In the genomic region with DNA sequence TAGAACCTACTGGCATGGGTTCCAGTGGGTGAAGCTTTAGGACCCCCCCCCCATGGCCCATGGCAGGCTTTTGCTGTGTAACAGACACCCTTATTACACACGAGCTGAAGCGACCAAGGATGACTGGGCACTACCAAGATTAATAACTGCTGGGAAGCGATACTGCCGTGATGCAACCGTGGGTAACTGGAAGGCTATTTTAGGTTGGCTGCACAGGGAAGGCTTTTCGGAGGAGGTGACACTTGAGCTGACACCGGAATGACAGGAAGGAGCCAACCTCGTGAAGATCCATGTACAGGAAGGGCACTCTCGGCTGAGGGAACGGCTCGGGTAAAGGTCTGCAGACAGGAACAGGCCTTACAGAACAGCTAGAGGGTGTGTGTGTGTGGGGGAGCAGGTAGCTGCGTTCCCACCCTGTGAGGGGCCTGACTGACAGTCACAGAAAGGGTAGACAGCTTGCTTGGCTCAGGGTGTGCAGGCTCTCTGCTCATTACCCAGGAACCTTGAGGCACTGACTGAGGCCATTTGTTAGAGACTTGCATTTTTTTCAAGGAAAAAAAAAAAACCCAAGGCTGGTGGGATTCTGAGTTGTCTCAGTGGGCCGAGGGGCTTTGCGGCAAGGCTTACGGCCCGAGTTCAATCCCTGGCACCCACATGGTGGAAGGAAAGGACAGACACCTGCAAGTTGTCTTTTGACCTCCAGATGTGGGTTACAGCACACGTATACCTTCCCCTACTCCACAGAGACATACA, we compare ENCODE assay signal across 24 mouse cellular contexts. TPM values are rescaled to one million over a fixed set of nuclear protein-coding genes. Genes with fewer than 3 reads are reported as not detected.
DNase-seq lines count a peak whose midpoint lies in the region; ATAC-seq and TF ChIP-seq lines count a peak whose summit lies in the region.
"Had no signal": no experiment of that assay in that cellular context is flagged by ENCODE, and none has a peak within 500 bp of the region (broad histone marks: within the 10 kb centered on the region; RNA-seq: fewer than 3 reads in every experiment).

No protein-coding gene starts in this region.

- no peaks in the 10 kb centered on the region for H3K9me3 ChIP-seq in liver, embryonic 15.5 days (replicated peaks)
- no peaks in the 10 kb centered on the region for H3K9me3 ChIP-seq in liver, embryonic 11.5 days (ENCODE audit: control insufficient read depth, low read length)
- H3K9me3 ChIP-seq: embryonic facial prominence, embryonic 15.5 days; forebrain, embryonic 13.5 days; liver, embryonic 12.5 days; stomach, embryonic 15.5 days had no signal

- no peak overlapping the region for H3ac ChIP-seq in myocyte (ENCODE audit: control insufficient read depth, insufficient read length)

- H3K27me3 ChIP-seq in liver, embryonic 15.5 days: no peaks in the 10 kb centered on the region; the same call in 1 of the 2 replicates
- no peaks in the 10 kb centered on the region for H3K27me3 ChIP-seq in liver, embryonic 11.5 days (replicated peaks; ENCODE audit: control insufficient read depth, insufficient read depth, low read length)
- no peaks in the 10 kb centered on the region for H3K27me3 ChIP-seq in myocyte (ENCODE audit: control insufficient read depth, insufficient read depth, insufficient read length)
- H3K27me3 ChIP-seq: embryonic facial prominence, embryonic 15.5 days; forebrain, embryonic 13.5 days; stomach, embryonic 15.5 days had no signal

- peak; percentile 88 for DNase-seq in gastrocnemius, adult 18-20 months (ENCODE audit: low spot score)
- DNase-seq in gastrocnemius, postnatal 4 days (ENCODE audit: low spot score in 2 of 2): no peak
- no peak for DNase-seq in liver, embryonic 11.5 days (ENCODE audit: low spot score)
- peak; percentile 68 to 77 for DNase-seq in gastrocnemius, adult 8-10 months (ENCODE audit: low spot score in 2 of 2)
- DNase-seq in frontal cortex, adult 2 months (ENCODE audit: extremely low spot score in 1 of 2, low spot score in 1 of 2): no peak
- DNase-seq in frontal cortex, postnatal 25 days (ENCODE audit: low spot score in 2 of 2): no peak
- DNase-seq: cerebellum, adult 9-11 months; embryo, embryonic 11 days; left cerebral cortex, postnatal 4 days had no signal

- H3K4me3 ChIP-seq in liver, embryonic 15.5 days (replicated peaks): no peak overlapping the region
- no peak overlapping the region for H3K4me3 ChIP-seq in liver, embryonic 11.5 days (ENCODE audit: low read depth, low read length)
- no peak overlapping the region for H3K4me3 ChIP-seq in myocyte
- H3K4me3 ChIP-seq: embryonic facial prominence, embryonic 15.5 days; forebrain, embryonic 13.5 days; liver, embryonic 12.5 days; stomach, embryonic 15.5 days had no signal

- no peaks in the 10 kb centered on the region for H3K79me2 ChIP-seq in myocyte (ENCODE audit: control insufficient read depth, insufficient read depth)

- no peak overlapping the region for H3K4me2 ChIP-seq in liver, embryonic 15.5 days
- H3K4me2 ChIP-seq in liver, embryonic 11.5 days: no peak overlapping the region
- H3K4me2 ChIP-seq in myocyte (ENCODE audit: low read depth): peak overlapping the region; percentile 43
- H3K4me2 ChIP-seq: embryonic facial prominence, embryonic 15.5 days; forebrain, embryonic 13.5 days; heart, embryonic 11.5 days; liver, embryonic 12.5 days; stomach, embryonic 15.5 days had no signal

- peaks cover 5% of the 10 kb centered on the region for H3K4me1 ChIP-seq in liver, embryonic 15.5 days (replicated peaks)
- no peaks in the 10 kb centered on the region for H3K4me1 ChIP-seq in liver, embryonic 11.5 days (replicated peaks; ENCODE audit: control insufficient read depth, insufficient read depth, low read length)
- H3K4me1 ChIP-seq: stomach, embryonic 15.5 days had no signal

- H3K9ac ChIP-seq in liver, embryonic 15.5 days: no peak overlapping the region
- H3K9ac ChIP-seq in liver, embryonic 11.5 days (ENCODE audit: low read depth, low read length): no peak overlapping the region
- H3K9ac ChIP-seq: embryonic facial prominence, embryonic 15.5 days; forebrain, embryonic 13.5 days; liver, embryonic 12.5 days; stomach, embryonic 15.5 days had no signal

- WGBS in liver, embryonic 15.5 days (ENCODE audit: insufficient replicate concordance): 48% methylated on average over 17 of the region's 17 CpGs
- 70% methylated on average over 17 of the region's 17 CpGs for WGBS in liver, embryonic 11.5 days

- H3K36me3 ChIP-seq in liver, embryonic 15.5 days (replicated peaks): no peaks in the 10 kb centered on the region
- no peaks in the 10 kb centered on the region for H3K36me3 ChIP-seq in liver, embryonic 11.5 days (ENCODE audit: control insufficient read depth, insufficient read depth, low read length)
- H3K36me3 ChIP-seq in myocyte (ENCODE audit: control insufficient read depth, insufficient read depth): no peaks in the 10 kb centered on the region
- H3K36me3 ChIP-seq: embryonic facial prominence, embryonic 15.5 days; liver, embryonic 12.5 days; stomach, embryonic 15.5 days had no signal

- no peak overlapping the region for H3K27ac ChIP-seq in liver, embryonic 15.5 days (replicated peaks)
- no peak overlapping the region for H3K27ac ChIP-seq in liver, embryonic 11.5 days (ENCODE audit: low read depth, low read length)
- H3K27ac ChIP-seq: embryonic facial prominence, embryonic 15.5 days; forebrain, embryonic 13.5 days; liver, embryonic 12.5 days; stomach, embryonic 15.5 days had no signal

- peak; percentile 18; the same call in 1 of the 2 replicates for ATAC-seq in liver, embryonic 15.5 days (ENCODE audit: insufficient read depth)
- no peak for ATAC-seq in liver, embryonic 11.5 days (replicated peaks; ENCODE audit: low FRiP score)
- ATAC-seq: forebrain, embryonic 13.5 days; hindbrain, embryonic 16.5 days; intestine, postnatal 0 days; liver, embryonic 12.5 days; lung, postnatal 0 days had no signal

- TF ChIP-seq POLR2A in myocyte (IDR thresholded peaks at IDR 0.05; ENCODE audit: insufficient read length, low read depth): no peak

TF ChIP-seq in myocyte, 11 proteins besides CTCF, POLR2A, EP300 and RAD21:
- TF ChIP-seq SRF (IDR thresholded peaks at IDR 0.05; ENCODE audit: control insufficient read depth, insufficient read length, low read depth): no peak
- TF ChIP-seq MAX (IDR thresholded peaks at IDR 0.05; ENCODE audit: low read depth): no peak
- TF ChIP-seq CEBPB (IDR thresholded peaks at IDR 0.05; ENCODE audit: insufficient read depth, poor library complexity, severe bottlenecking): peak; percentile 95
- no peak for TF ChIP-seq TCF12 (IDR thresholded peaks at IDR 0.05; ENCODE audit: insufficient read depth, poor library complexity, severe bottlenecking)
- no peak for TF ChIP-seq MYOD1 (IDR thresholded peaks at IDR 0.05; ENCODE audit: control insufficient read depth in 1 of 3, insufficient read length in 2 of 3, low read depth in 2 of 3)

RNA-seq across cellular contexts. Expression of gene Gm525, which starts 24.6 kb away (rescaled TPM):
- total RNA-seq in gastrocnemius, adult 18-20 months (2021): not detected
- under 1 TPM in 1 of 2 experiments, not detected in 1; 0.56 TPM for total RNA-seq in gastrocnemius, postnatal 4 days (2021)
- not detected in 2 replicates for polyA plus RNA-seq in liver, embryonic 15.5 days (2015; fragmentation: Nextera tagmentation; extraction: Ambion mirVana)
- not detected in 2 replicates for polyA plus RNA-seq in liver, embryonic 11.5 days (2014; fragmentation: Nextera tagmentation; extraction: Ambion mirVana)
- total RNA-seq in gastrocnemius, adult 8-10 months (2022): not detected
- not detected for polyA plus RNA-seq in myocyte (2012; fragmentation: generic; extraction: Trizol)
- 3.0 and 3.2 TPM in 2 replicates for polyA plus RNA-seq in frontal cortex, adult 2 months (2012; rRNA removed)
- total RNA-seq: heart, postnatal 25 days; left cerebral cortex, adult 18-20 months; left cerebral cortex, postnatal 4 days; midbrain, postnatal 0 days had no signal
- polyA plus RNA-seq: forebrain, embryonic 13.5 days; heart, embryonic 11.5 days; hindbrain, embryonic 16.5 days; liver, embryonic 12.5 days; neural tube, embryonic 11.5 days; spleen, adult 2 months had no signal

RNA-seq across cellular contexts. Expression of gene Dgke, which starts 31.6 kb away (rescaled TPM):
- total RNA-seq in gastrocnemius, adult 18-20 months (2021): 1 to 10 TPM; 2.7 to 3.0 TPM
- 1 to 10 TPM; 4.6 to 4.9 TPM for total RNA-seq in gastrocnemius, postnatal 4 days (2021)
- polyA plus RNA-seq in liver, embryonic 15.5 days (2015; fragmentation: Nextera tagmentation; extraction: Ambion mirVana): 0.40 and 0.62 TPM in 2 replicates
- 1.8 and 1.9 TPM in 2 replicates for polyA plus RNA-seq in liver, embryonic 11.5 days (2014; fragmentation: Nextera tagmentation; extraction: Ambion mirVana)
- 1 to 10 TPM; 2.1 to 3.6 (median 2.9) TPM for total RNA-seq in gastrocnemius, adult 8-10 months (2022)
- 1.5 TPM for polyA plus RNA-seq in myocyte (2012; fragmentation: generic; extraction: Trizol)
- polyA plus RNA-seq in frontal cortex, adult 2 months (2012; rRNA removed): 32.2 and 35.7 TPM in 2 replicates

Comparison
In these comparisons a context has a peak if more than half of its experiments do, and no peak if none do; other contexts are left out.
1. DNase-seq: peak in gastrocnemius, adult 18-20 months (single experiment) and gastrocnemius, adult 8-10 months (2 of 2); none in gastrocnemius, postnatal 4 days (0 of 2), liver, embryonic 11.5 days (single experiment), frontal cortex, adult 2 months (0 of 2) and frontal cortex, postnatal 25 days (0 of 2).
2. RNA of gene Dgke, which starts 31.6 kb away (polyA plus RNA-seq): 32.2 to 35.7 TPM in frontal cortex, adult 2 months; 1.8 to 1.9 TPM in liver, embryonic 11.5 days, 1.5 TPM in myocyte (single experiment) and 0.40 to 0.62 TPM in liver, embryonic 15.5 days; every median in the first group is over 10 times any median in the second.